Mouse (Mus musculus) ES-Bruce4 (cell line): ENCODE results near the gene Kif26b.

ENCODE experiments used
- EP300 ChIP-seq: IDR thresholded peaks from 2 replicates; pipeline ENCODE4 v1.6.1; 2011; ENCODE audit warnings: low read depth, low read length; ENCODE audit not compliant: insufficient read depth
- POLR2A ChIP-seq: IDR thresholded peaks from one replicate; pipeline ENCODE4 v1.8.1; 2011; ENCODE audit warnings: low read length; ENCODE audit not compliant: insufficient read depth

DNA sequence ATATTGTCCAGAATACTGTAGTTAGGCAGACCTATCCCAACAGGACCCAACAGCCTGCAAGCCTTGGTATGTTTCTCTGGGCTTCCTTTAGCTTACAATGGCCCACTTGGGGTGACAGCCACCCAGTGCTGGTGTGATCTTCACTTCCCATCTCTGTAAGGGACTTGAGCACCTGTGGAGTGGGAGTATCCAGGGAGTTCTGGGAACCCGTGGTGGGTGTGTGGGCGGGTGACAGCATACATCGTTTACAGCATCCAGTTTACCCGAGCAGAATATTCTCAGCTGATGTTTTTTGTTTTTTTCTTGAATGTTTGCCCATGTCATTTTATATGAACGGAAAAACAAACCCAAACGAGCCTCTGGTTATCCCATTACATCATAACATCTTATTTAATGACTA is 216.5 kb downstream of the Kif26b start:
- TF ChIP-seq POLR2A (no peak), EP300 (no peak)
